Mouse (Mus musculus) olfactory bulb, adult 2 months (tissue): ENCODE data around the gene Bmt2.

Experiments
- CTCF ChIP-seq: fragments of 200-500 bp; IDR thresholded peaks from 2 replicates; pipeline ENCODE4 v1.5.1; 2012; ENCODE audit warnings: low read depth, mild to moderate bottlenecking, low read length, moderate library complexity; ENCODE audit not compliant: insufficient read depth
- POLR2A ChIP-seq: fragments of 200-500 bp; IDR thresholded peaks from 2 replicates; pipeline ENCODE4 v1.6.1; 2012; ENCODE audit warnings: mild to moderate bottlenecking, low read depth, low read length, moderate library complexity; ENCODE audit not compliant: insufficient read depth

DNA sequence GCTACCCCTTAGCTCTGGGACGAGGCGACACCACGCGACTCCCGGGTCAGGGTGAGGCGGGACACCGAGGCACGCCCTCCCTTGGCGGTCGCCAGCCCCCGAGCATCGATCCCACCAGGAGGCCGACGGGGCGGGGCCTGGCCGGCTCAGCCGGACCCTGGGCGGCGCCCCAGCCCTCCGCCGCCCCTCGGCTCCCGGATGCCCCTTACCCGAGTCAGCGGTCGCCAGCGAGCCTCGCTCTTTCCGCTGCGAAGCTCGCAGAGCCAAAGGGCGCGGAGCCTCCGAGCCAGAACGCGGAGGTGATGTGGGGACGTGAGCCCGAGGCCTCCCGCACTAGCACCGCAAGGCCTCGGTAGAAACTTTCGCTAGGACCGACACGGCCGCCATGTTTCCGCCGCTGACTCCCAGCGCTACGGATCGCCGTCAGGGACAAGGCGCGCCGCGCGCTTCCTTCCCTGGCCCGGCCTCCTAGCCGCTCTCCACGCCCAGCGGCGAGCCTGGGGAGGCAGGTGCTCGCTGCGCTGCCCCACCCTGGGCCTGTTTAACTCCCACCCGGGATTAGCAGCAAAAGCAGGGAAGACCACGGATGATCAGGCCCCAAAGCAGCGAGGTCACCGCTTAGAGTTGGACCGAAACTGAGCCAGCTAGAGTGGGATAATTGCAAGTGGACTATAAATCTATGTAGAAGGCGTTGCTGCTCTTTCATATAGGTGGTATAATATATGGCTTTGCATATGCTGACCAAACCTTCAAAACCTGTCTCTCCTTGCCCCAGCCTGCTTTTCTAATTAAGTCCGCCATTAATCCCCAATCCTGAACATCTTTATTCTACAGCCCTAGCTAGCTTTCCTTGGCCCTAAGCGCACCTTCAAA is 69.9 kb downstream of the Bmt2 start, which contains the start of gene Tmem168:
- no peak; the same call in 1 of the 2 replicates for TF ChIP-seq CTCF
- TF ChIP-seq POLR2A = peak; percentile 81
